Mouse (Mus musculus) B cell, adult 67 days (primary cell): Measurements from ENCODE around the gene Majin. TPM values are rescaled to one million over a fixed set of nuclear protein-coding genes. Genes with fewer than 3 reads are reported as not detected.

Experiments used
- total RNA-seq, 2 experiments: library from RNA; stranded (reverse); gene quantifications; 4 replicates each; pipeline ENCODE4 v1.2.4; 2023

The Majin gene
- total RNA-seq: not detected

GRCm38 (mm10) chr19:6184131-6184530, at the start of gene Majin:
Gene Majin, plus strand, starts transcription at chr19:6184388.

GRCm38 (mm10) chr19:6140678-6141393, 43.4 kb upstream of the Majin start, which contains the start of gene Batf2:
Gene Batf2, plus strand, starts transcription at chr19:6140983.

GRCm38 (mm10) chr19:6141394-6141749, 42.8 kb upstream of the Majin start, which contains the start of gene Arl2:
Gene Arl2, minus strand, starts transcription at chr19:6141548.

GRCm38 (mm10) chr19:6226135-6226534, 41.9 kb downstream of the Majin start, which contains the start of gene Gpha2:
Gene Gpha2, plus strand, starts transcription at chr19:6226380.

GRCm38 (mm10) chr19:6235084-6236052, 51.2 kb downstream of the Majin start, which contains the start of gene Ppp2r5b:
Gene Ppp2r5b, minus strand, starts transcription at chr19:6235872.

GRCm38 (mm10) chr19:6241274-6242107, 57.3 kb downstream of the Majin start, which contains the start of gene Atg2a:
Gene Atg2a, plus strand, starts transcription at chr19:6241668.

Other genes starting within 250 kb of the Majin start
- gene Pola2, start 220.2 kb upstream of the Majin start, total RNA-seq: 10 to 100 TPM; 77.0 to 78.2 TPM
- gene Slc22a20, start 198.2 kb upstream of the Majin start, total RNA-seq: not detected
- gene Capn1, start 168.5 kb upstream of the Majin start, total RNA-seq: 100 to 1,000 TPM in 1 of 2 experiments, 10 to 100 TPM in 1; 97.9 to 103 TPM
- gene Syvn1, start 137.8 kb upstream of the Majin start, total RNA-seq: 100 to 1,000 TPM; 205 to 221 TPM
- gene Mrpl49, start 126.6 kb upstream of the Majin start, total RNA-seq: 10 to 100 TPM; 24.4 to 30.4 TPM
- 1,000 to 10,000 TPM; 3,281 to 3,326 TPM for gene Fau, start 126.5 kb upstream of the Majin start, total RNA-seq
- 10 to 100 TPM; 11.5 to 17.8 TPM for gene Znhit2, start 123.2 kb upstream of the Majin start, total RNA-seq
- gene Tm7sf2, start 116.0 kb upstream of the Majin start, total RNA-seq: 10 to 100 TPM; 11.2 to 16.4 TPM
- gene Vps51, start 107.2 kb upstream of the Majin start, total RNA-seq: 100 to 1,000 TPM in 1 of 2 experiments, 10 to 100 TPM in 1; 83.4 to 105 TPM
- not detected for gene Tmem262, start 104.4 kb upstream of the Majin start, total RNA-seq
- not detected for gene Gm28374, start 102.1 kb upstream of the Majin start, total RNA-seq
- 10 to 100 TPM; 51.4 to 65.8 TPM for gene Zfpl1, start 99.4 kb upstream of the Majin start, total RNA-seq
- gene Cdca5, start 99.4 kb upstream of the Majin start, total RNA-seq: 1 to 10 TPM; 1.6 TPM
- not detected for gene AC131692.1, start 90.0 kb upstream of the Majin start, total RNA-seq
- not detected for gene Naaladl1, start 78.6 kb upstream of the Majin start, total RNA-seq
- 1 to 10 TPM; 8.8 to 10.0 TPM for gene Sac3d1, start 65.7 kb upstream of the Majin start, total RNA-seq
- 10 to 100 TPM; 41.1 to 46.7 TPM for gene Snx15, start 56.1 kb upstream of the Majin start, total RNA-seq
- not detected for gene Batf2, start 43.4 kb upstream of the Majin start, total RNA-seq
- 10 to 100 TPM; 31.4 to 32.2 TPM for gene Arl2, start 42.8 kb upstream of the Majin start, total RNA-seq
- not detected for gene Gpha2, start 42.0 kb downstream of the Majin start, total RNA-seq
- 10 to 100 TPM; 25.7 to 33.0 TPM for gene Ppp2r5b, start 51.5 kb downstream of the Majin start, total RNA-seq
- gene Atg2a, start 57.3 kb downstream of the Majin start, total RNA-seq: 100 to 1,000 TPM; 105 to 123 TPM
- 100 to 1,000 TPM; 212 to 217 TPM for gene Ehd1, start 92.3 kb downstream of the Majin start, total RNA-seq
- gene Cdc42bpg, start 122.1 kb downstream of the Majin start, total RNA-seq: 1 to 10 TPM; 8.0 to 9.0 TPM
- 10 to 100 TPM; 42.3 to 45.0 TPM for gene Men1, start 150.6 kb downstream of the Majin start, total RNA-seq
- 100 to 1,000 TPM; 638 TPM for gene Map4k2, start 156.7 kb downstream of the Majin start, total RNA-seq
- gene Sf1, start 179.3 kb downstream of the Majin start, total RNA-seq: 1,000 to 10,000 TPM in 1 of 2 experiments, 100 to 1,000 TPM in 1; 928 to 1,009 TPM
- gene Pygm, start 200.0 kb downstream of the Majin start, total RNA-seq: 10 to 100 TPM; 17.5 to 19.3 TPM
- 100 to 1,000 TPM; 737 to 900 TPM for gene Rasgrp2, start 215.0 kb downstream of the Majin start, total RNA-seq
- gene Nrxn2, start 234.3 kb downstream of the Majin start, total RNA-seq: 1 to 10 TPM in 1 of 2 experiments, under 1 TPM in 1; 0.70 to 1.1 TPM